Mouse (Mus musculus): ENCODE data around the gene Zfp157.
"Not testable (repeated sequence)": the region's sequence is repeated elsewhere in the genome, so short reads cannot be mapped to it uniquely, and the experiment has no call there.

DNA sequence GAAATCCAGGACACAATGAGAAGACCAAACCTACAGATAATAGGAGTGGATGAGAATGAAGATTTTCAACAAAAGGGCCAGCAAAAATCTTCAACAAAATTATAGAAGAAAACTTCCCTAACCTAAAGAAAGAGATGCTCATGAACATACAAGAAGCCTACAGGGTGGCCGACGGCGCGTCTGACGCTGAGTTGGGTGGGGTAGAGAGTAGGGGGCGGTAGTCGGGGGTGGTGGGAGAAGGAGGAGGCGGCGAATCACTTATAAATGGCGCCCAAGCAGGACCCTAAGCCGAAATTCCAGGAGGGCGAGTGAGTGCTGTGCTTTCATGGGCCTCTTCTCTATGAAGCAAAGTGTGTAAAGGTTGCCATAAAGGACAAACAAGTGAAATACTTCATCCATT lies 63.3 kb downstream of the Zfp157 start:
- TF ChIP-seq SRF (IDR thresholded peaks at IDR 0.05; ENCODE audit: control insufficient read depth, insufficient read length, low read depth); POLR2A (IDR thresholded peaks at IDR 0.05; ENCODE audit: insufficient read length, low read depth); MAX (IDR thresholded peaks at IDR 0.05; ENCODE audit: low read depth); MYOD1 (IDR thresholded peaks at IDR 0.05; ENCODE audit: control insufficient read depth in 1 of 3, insufficient read length in 2 of 3, low read depth in 2 of 3); TCF12 (IDR thresholded peaks at IDR 0.05; ENCODE audit: insufficient read depth, poor library complexity, severe bottlenecking): not testable (repeated sequence)

Data from myocyte (in vitro differentiated cells).